Mouse (Mus musculus) gastrocnemius, adult 8-10 months (tissue): ENCODE measurements around the gene Gm29797. TPM values are rescaled to one million over a fixed set of nuclear protein-coding genes. Genes with fewer than 3 reads are reported as not detected.

ENCODE experiments used
- DNase-seq, 2 experiments: peaks; one replicate each; pipeline ENCODE4 v3.0.0; 2022; ENCODE audit warnings: low spot score in 2 of 2
- total RNA-seq, 4 experiments: library from RNA; stranded (reverse); gene quantifications; 2 replicates each; pipeline ENCODE4 v1.2.4; 2022

The Gm29797 gene
- total RNA-seq, 4 experiments from 2014 or later, result not detected

DNA sequence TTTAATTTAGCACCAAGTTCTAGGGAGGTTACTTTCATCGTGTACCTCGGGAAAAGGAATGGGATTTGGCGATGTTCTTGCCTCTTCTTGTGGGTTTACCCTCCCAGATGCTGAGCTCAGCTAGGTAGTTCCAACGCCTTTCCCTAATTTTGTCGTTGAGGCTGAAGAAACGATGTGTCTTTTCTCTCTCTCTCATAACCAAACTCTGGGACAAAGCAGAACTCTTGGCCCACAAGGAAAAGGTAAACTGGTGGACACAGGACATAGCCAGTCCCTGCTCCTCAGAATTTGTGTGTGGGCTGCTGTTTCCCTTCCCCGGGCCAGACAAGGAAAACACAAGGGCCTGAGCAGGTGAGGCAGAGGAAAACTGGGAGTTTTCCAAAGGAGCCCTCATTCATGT is 15.2 kb downstream of the Gm29797 start:
- DNase-seq, result no peak

- no peak for DNase-seq
Observed at GRCm38 (mm10) chr2:181673501-181673900, 16.7 kb downstream of the Gm29797 start.

- no peak for DNase-seq
Observed at GRCm38 (mm10) chr2:181674934-181675333, 18.1 kb downstream of the Gm29797 start.

- DNase-seq, result peak in 1 of 2 experiments; percentile 48
Observed at GRCm38 (mm10) chr2:181675454-181675853, 18.6 kb downstream of the Gm29797 start.

GRCm38 (mm10) chr2:181676424-181676823 is 19.6 kb downstream of the Gm29797 start:
- no peak for DNase-seq

- DNase-seq, result peak in 1 of 2 experiments; percentile 12
Observed at GRCm38 (mm10) chr2:181677096-181677754, 20.4 kb downstream of the Gm29797 start.

GRCm38 (mm10) chr2:181677755-181678098 is 20.9 kb downstream of the Gm29797 start:
- DNase-seq, result no peak

DNA sequence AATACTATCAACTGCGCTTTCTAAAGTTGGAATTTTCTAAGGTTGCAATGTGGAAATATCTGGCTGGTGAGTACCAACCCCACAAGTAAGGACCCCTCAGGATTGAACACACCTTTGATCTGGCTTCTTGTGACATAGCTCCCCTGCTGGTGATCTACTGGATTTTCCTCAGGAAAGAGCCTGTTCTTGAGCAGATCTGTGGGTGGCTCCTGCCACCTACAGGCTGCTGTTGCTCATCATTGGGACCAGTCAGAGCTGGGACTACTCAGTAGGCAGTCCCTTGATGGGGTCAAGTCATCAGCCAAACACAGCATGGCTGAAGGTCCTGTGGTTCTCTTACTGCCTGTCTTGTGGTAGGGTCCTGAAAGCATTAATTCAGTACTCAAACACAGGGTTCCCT is 21.9 kb downstream of the Gm29797 start:
- DNase-seq, result peak; percentile 60 to 71

DNA sequence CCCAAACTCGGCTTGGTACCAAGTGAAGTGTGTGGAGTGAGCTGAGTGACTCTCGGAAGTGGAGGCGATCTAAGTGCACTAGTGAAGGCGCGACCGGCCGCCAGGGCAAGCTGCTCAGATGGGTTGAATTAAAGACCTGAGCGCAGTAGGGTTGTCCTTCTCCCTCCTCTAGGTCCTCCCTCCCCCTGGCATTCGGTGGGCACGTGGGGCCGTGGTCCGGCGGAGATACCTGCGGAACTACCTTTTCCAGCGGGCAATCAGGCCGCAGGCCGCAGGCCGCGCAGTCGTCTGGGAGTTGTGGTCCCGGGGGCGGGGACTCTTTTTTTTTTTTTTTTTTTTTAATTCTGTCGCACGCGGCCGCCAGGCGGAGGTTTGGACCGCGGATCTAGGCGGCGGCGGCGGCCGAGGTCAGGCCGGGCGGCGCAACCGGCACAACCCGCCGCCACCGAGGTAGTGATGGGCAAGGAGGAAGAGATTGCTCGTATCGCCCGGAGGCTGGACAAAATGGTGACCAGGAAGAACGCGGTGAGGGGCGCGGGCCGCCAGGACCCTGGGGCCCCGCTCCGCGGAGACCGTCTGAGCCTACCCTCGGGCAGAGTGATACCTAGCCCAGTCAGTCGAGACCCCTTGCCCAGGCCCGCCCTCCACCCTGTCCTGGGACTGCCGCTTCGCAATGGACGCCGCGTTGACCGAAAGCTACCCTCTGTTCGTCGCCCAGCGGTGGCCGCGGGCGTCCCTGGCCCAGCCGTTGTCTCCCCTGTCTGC is 23.3 kb downstream of the Gm29797 start, which contains the start of gene Tcea2:
Tcea2 (plus strand) TSS at position 360 of the 765 bp plus-strand sequence.
- peak in 1 of 2 experiments; percentile 56 for DNase-seq

DNA sequence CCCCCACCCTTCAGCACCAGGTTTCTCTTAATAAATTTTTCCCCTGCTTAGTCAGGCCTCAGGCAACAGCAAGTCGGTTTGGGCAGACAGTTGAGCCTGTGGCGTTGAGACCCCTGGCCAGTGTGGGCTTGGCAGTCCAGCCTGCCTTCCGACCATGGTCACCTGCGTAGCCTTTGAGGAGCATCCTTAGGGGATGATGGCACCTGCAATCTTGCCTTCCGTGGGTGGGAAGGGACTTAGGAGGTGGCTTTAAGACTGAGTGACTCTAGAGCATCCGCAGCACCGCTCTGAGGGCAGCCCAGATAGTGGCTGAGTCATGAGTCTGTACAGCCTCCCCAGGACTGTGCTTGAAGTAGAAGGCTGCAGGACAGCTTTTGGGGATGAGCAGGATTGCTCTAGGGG is 23.9 kb downstream of the Gm29797 start:
- no peak for DNase-seq

- no peak for DNase-seq
Observed at GRCm38 (mm10) chr2:181681978-181682377, 25.1 kb downstream of the Gm29797 start.

DNA sequence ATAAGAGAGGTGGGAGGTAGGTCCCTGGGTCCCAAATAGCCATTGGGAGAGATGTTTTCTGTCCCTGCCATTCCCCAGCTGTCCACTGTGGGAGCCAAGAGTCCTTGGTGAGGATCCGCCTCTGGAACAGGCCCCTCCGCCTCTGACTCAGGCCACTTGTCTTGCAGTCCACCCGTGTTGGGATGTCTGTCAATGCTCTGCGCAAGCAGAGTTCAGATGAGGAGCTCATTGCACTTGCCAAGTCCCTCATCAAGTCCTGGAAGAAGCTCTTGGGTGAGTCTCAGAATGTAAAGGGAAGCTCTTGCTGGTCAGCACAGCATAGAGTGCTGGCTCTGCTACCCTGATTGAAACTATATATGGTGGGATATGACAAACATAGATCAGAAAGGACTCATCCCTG is 26.5 kb downstream of the Gm29797 start:
- DNase-seq, result no peak

- DNase-seq, result no peak
Observed at GRCm38 (mm10) chr2:181684713-181685112, 27.9 kb downstream of the Gm29797 start.

GRCm38 (mm10) chr2:181685686-181686085 is 28.9 kb downstream of the Gm29797 start:
- no peak for DNase-seq

GRCm38 (mm10) chr2:181687586-181687985 is 30.8 kb downstream of the Gm29797 start:
- no peak for DNase-seq

DNA sequence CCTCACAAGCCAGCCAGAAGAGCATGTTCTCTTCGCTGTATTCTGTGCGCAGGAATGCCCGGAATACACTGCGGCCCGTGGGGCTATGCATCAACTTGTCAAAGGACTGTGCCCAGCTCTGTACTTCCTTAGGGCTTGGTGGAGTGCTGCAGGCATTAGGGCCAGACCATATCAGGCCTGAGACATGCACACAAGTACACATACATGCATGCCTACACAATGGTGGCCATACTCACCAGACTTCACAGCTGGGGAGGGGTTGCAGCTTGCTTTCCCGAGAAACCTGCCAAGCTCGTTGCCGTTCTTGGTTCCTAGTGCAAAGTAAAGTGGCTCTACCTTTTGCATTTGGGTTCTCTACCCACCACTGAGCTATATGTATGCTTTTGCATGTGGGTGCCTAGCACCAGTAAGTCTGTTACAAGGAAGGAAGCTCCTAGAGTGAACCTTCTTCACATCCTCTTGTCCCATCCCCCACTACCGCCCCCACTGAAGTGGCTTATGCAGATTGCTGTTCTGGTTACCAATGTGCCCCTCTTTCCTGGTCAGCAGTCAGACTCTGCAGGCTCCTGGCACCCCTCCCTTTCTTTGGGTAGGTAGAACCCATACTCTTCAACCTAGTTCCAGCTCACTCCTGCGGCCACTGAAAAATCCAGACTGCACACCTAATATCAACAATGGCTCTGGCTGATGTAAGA is 32.8 kb downstream of the Gm29797 start:
- no peak for DNase-seq

GRCm38 (mm10) chr2:181691083-181691482 is 34.2 kb downstream of the Gm29797 start:
- DNase-seq, result no peak

DNA sequence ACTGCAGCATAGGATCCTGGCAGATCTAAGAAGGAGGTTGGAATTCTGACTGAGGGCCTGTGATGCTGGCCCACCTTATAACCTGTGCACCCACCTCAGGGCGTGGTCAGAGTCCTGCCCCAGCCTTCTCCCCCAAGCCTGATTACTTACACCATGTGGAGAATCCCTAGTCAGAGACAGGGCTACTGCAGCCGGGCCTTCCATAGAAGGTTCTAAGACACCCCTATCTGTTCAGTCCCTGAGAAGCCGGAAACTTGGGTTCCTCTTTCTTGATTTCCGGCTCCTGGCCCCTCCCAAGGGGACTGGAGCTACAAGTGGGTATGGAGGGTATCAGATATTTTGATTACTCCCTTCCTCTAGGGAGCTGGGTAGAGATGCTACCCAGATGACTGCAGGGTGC is 34.7 kb downstream of the Gm29797 start:
- no peak for DNase-seq

DNA sequence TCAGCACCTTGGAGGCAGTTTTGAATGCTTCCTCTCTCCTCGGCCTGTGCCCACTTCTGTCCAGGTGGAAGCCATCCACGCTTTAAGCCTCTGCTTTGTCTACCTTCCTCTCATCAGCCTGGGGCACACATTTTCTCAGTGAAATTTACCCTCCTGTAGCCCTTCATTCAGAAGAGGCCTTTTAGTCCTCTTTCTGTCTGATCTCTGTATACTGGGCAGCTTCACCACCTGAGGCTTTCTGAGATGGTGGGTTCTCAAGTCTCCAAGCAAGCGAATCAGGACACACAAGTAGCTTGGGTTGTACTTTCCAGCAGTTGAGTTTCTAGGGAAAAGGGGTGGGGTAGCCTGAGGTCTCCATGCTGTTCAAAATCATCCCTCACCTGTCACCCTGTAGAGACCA is 35.5 kb downstream of the Gm29797 start:
- no peak for DNase-seq

GRCm38 (mm10) chr2:181693339-181694280 is 36.8 kb downstream of the Gm29797 start, which contains the start of gene Rgs19:
TSS of gene Rgs19 (minus strand) at chr2:181693977.
- DNase-seq, result peak; percentile 58 to 71

GRCm38 (mm10) chr2:181694581-181694980 is 37.7 kb downstream of the Gm29797 start:
- DNase-seq, result no peak
